Mouse (Mus musculus) olfactory bulb, adult 2 months (tissue): Measurements from ENCODE around the gene Glt28d2.

Source experiments
- CTCF ChIP-seq: fragments of 200-500 bp; IDR thresholded peaks from 2 replicates; pipeline ENCODE4 v1.5.1; 2012; ENCODE audit warnings: low read depth, mild to moderate bottlenecking, low read length, moderate library complexity; ENCODE audit not compliant: insufficient read depth
- POLR2A ChIP-seq: fragments of 200-500 bp; IDR thresholded peaks from 2 replicates; pipeline ENCODE4 v1.6.1; 2012; ENCODE audit warnings: mild to moderate bottlenecking, low read depth, low read length, moderate library complexity; ENCODE audit not compliant: insufficient read depth

GRCm38 (mm10) chr3:85832490-85833155 is 54.7 kb downstream of the Glt28d2 start:
- no peak for TF ChIP-seq POLR2A
- no peak for TF ChIP-seq CTCF
